Mouse (Mus musculus): ENCODE data around the gene Aimp1. TPM values are rescaled to one million over a fixed set of nuclear protein-coding genes. Genes with fewer than 3 reads are reported as not detected.

Gene Aimp1
- polyA plus RNA-seq (2014; fragmentation: Illumina TruSeq; extraction: RNeasy Lipid Tissue Mini Kit (QIAGEN cat#74804)), result 139 TPM

GRCm38 (mm10) chr3:132684231-132684928, at the start of gene Aimp1:
Gene Aimp1, minus strand, starts transcription at chr3:132684370.

GRCm38 (mm10) chr3:132683447-132684230, 531 bp downstream of the Aimp1 start, which contains the start of gene Tbck:
Gene Tbck, plus strand, starts transcription at chr3:132684144.

DNA sequence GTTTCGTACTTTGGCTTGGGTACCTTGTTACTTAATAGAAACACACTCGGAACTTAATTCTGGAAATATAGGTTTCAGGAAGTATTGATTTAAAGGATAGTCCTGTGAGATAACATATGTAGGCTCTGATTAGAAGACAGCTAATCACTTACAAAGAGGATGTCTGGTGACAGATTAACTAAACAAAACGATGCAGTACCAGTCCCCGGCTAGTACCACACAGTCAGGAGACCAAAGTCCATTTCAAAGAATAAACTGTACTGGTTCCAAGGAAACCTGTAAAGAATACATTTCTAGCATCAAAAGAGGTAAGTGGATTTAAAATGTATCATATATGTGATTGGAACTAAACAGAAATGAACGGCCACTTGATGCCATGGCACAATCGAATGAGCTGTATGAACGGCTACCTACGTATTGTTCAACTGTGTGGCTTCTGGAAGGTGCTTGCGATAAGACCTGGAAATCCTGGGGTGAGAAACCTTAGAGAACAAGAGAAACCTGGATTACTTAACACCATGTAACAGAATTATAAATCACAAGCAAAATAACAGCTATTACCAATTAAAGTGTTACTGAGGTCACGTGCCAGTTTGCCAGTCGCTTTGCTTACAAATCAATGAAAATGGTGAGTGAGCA, 54.5 kb downstream of the Aimp1 start, which contains the start of gene Gimd1:
Gene Gimd1 (plus strand): TSS at position 220 of the 639 bp plus-strand sequence.

Other genes with a start within 250 kb of the Aimp1 start
- not detected for gene Gimd1, start 54.5 kb downstream of the Aimp1 start, polyA plus RNA-seq (2014; fragmentation: Illumina TruSeq; extraction: RNeasy Lipid Tissue Mini Kit (QIAGEN cat#74804))
- 22.0 TPM for gene Tbck, start 226 bp downstream of the Aimp1 start, polyA plus RNA-seq (2014; fragmentation: Illumina TruSeq; extraction: RNeasy Lipid Tissue Mini Kit (QIAGEN cat#74804))

Data from ovary, adult 10 weeks (tissue).